Mouse (Mus musculus) testis, adult 2 months (tissue): ENCODE results near the gene Eaf2.

Source experiments
- CTCF ChIP-seq: fragments of 200-500 bp; IDR thresholded peaks from 2 replicates; pipeline ENCODE4 v1.5.1; 2012; ENCODE audit warnings: low read depth, mild to moderate bottlenecking, inconsistent platforms, low read length, moderate library complexity; ENCODE audit not compliant: control insufficient read depth, insufficient read depth, insufficient replicate concordance
- POLR2A ChIP-seq: fragments of 200-500 bp; IDR thresholded peaks from 2 replicates; pipeline ENCODE4 v1.6.1; 2012; ENCODE audit warnings: low read depth, mild to moderate bottlenecking, inconsistent platforms, low read length, moderate library complexity; ENCODE audit not compliant: control insufficient read depth

GRCm38 (mm10) chr16:36918505-36918904 lies 43.7 kb upstream of the Eaf2 start:
- TF ChIP-seq POLR2A: no peak
- no peak for TF ChIP-seq CTCF
